Mouse (Mus musculus) lung, postnatal 0 days (tissue): ENCODE measurements around the gene Frs3. TPM values are rescaled to one million over a fixed set of nuclear protein-coding genes. Genes with fewer than 3 reads are reported as not detected.

Experiments
- ATAC-seq: fragments of 200-750 bp; cut with Nextera tagmentation; 2 replicates; pipeline ENCODE4 v1.8.0; 2017; ENCODE audit warnings: moderate library complexity
- DNase-seq: peaks from one replicate; pipeline ENCODE4 v3.0.0-alpha.2; 2016; ENCODE audit warnings: low spot score
- H3K27ac ChIP-seq: fragments of 300-500 bp; sonication (generic); 2 replicates; pipeline ENCODE4 v1.5.1; 2014; ENCODE audit warnings: antibody characterized with exemption, mild to moderate bottlenecking, low read length, mixed read lengths
- H3K27me3 ChIP-seq: fragments of 300-500 bp; sonication (generic); replicated peaks from 2 replicates; pipeline ENCODE4 v1.6.1; 2014; ENCODE audit warnings: low read length, mixed read lengths; ENCODE audit not compliant: insufficient read depth
- H3K36me3 ChIP-seq: fragments of 300-500 bp; sonication (generic); 2 replicates; pipeline ENCODE4 v1.6.1; 2014; ENCODE audit warnings: low read length, mixed read lengths; ENCODE audit not compliant: insufficient read depth
- H3K4me1 ChIP-seq: fragments of 300-500 bp; sonication (generic); 2 replicates; pipeline ENCODE4 v1.6.1; 2014; ENCODE audit warnings: antibody characterized with exemption, low read depth, low read length, mixed read lengths; ENCODE audit not compliant: insufficient read depth
- H3K4me2 ChIP-seq: fragments of 300-500 bp; sonication (generic); replicated peaks from 2 replicates; pipeline ENCODE4 v1.6.1; 2014; ENCODE audit warnings: low read depth, mild to moderate bottlenecking, low read length, moderate library complexity, mixed read lengths
- H3K4me3 ChIP-seq: fragments of 300-500 bp; sonication (generic); 2 replicates; pipeline ENCODE4 v1.5.1; 2014; ENCODE audit warnings: low read depth, low read length
- H3K9ac ChIP-seq: fragments of 300-500 bp; sonication (generic); replicated peaks from 2 replicates; pipeline ENCODE4 v1.6.1; 2014; ENCODE audit warnings: low read depth, mild to moderate bottlenecking
- H3K9me3 ChIP-seq: fragments of 300-500 bp; sonication (generic); 2 replicates; pipeline ENCODE4 v1.6.1; 2016; ENCODE audit warnings: low read length, mixed read lengths
- CTCF ChIP-seq: IDR thresholded peaks from 2 replicates; pipeline ENCODE4 v1.5.1; 2016; ENCODE audit warnings: antibody characterized with exemption, mild to moderate bottlenecking
- EP300 ChIP-seq: IDR thresholded peaks from 2 replicates; pipeline ENCODE4 v1.6.1; 2016; ENCODE audit warnings: antibody characterized with exemption, mild to moderate bottlenecking, control low read depth
- WGBS: fragments of 180-500 bp; shearing (Covaris S2); extraction: QIAGEN DNeasy Blood & Tissue Kit; methylation state at CpG from one replicate; pipeline ENCODE4 v1.1.7; 2014; 5-methylcytosine and 5-hydroxymethylcytosine counted together
- polyA plus RNA-seq: library from polyadenylated mRNA; unstranded; fragments of >200 nt; fragmentation: Nextera tagmentation; extraction: Ambion mirVana; gene quantifications from 2 replicates; pipeline ENCODE4 v1.2.1, GENCODE M21; 2015

Gene Frs3
- polyA plus RNA-seq, 1 experiment from 2014 or later = 4.1 TPM

DNA sequence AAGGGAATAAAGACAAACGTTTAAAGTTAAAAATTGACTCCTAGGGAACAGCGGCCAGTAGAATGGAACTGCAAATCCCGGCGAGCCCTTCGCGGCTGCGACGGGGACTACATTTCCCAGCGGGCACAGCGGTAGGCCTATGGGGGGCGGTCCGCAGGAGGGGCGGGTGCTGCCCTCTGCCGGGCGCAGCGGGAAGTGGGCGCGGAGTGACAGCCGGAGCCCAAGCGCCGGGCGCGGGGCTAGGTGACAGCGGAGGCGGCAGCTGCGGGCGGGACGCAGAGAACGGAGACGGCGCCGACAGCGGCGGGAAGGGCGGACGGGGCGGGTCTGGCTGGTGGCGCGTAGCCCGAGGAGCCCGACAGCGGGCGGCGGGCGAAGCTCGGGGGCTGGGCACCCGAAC, 48.0 kb downstream of the Frs3 start, which contains the start of gene Tfeb:
Gene Tfeb, plus strand, starts transcription at position 175 of the 400 bp plus-strand sequence.
- WGBS = 0% methylated on average over 32 of the region's 47 CpGs
- Histone ChIP-seq H3K27me3 (no peaks in the 10 kb centered on the region), H3K27ac (peak within 1 kb of the TSS; percentile 85), H3K9ac (peak within 1 kb of the TSS; percentile 69), H3K4me3 (peak within 1 kb of the TSS; percentile 85), H3K36me3 (no peaks in the 10 kb centered on the region), H3K4me1 (peaks cover 4% of the 10 kb centered on the region; the same call in 1 of the 2 replicates), H3K9me3 (no peaks in the 10 kb centered on the region), H3K4me2 (peak within 1 kb of the TSS; percentile 99)
- DNase-seq = peak; percentile 95
- peak; percentile 88 for ATAC-seq
- TF ChIP-seq CTCF (peak; percentile 95), EP300 (no peak)

GRCm38 (mm10) chr17:47737271-47738065, 48.6 kb downstream of the Frs3 start:
- Histone ChIP-seq H3K4me1 (peaks cover 4% of the 10 kb centered on the region; the same call in 1 of the 2 replicates), H3K27me3 (no peaks in the 10 kb centered on the region), H3K4me2 (peak overlapping the region; percentile 99), H3K9me3 (no peaks in the 10 kb centered on the region), H3K4me3 (peak overlapping the region; percentile 85), H3K36me3 (no peaks in the 10 kb centered on the region), H3K27ac (peak overlapping the region; percentile 85), H3K9ac (peak overlapping the region; percentile 69)
- WGBS = under 1% methylated on average over 32 of the region's 60 CpGs
- ATAC-seq (peak; percentile 90), DNase-seq (peak; percentile 90)
- TF ChIP-seq CTCF (no peak), EP300 (no peak)

GRCm38 (mm10) chr17:47738066-47738878, 49.4 kb downstream of the Frs3 start:
- peak overlapping the region; percentile 85; the same call in 1 of the 2 replicates for H3K27ac ChIP-seq
- WGBS = 1% methylated on average over 46 of the region's 61 CpGs
- H3K9ac ChIP-seq = peak overlapping the region; percentile 12; the same call in 1 of the 2 replicates
- DNase-seq (peak; percentile 47), ATAC-seq (peak; percentile 10)
- H3K36me3 ChIP-seq = no peaks in the 10 kb centered on the region
- H3K9me3 ChIP-seq = no peaks in the 10 kb centered on the region
- H3K4me1 ChIP-seq = peaks cover 4% of the 10 kb centered on the region; the same call in 1 of the 2 replicates
- no peak for TF ChIP-seq EP300
- TF ChIP-seq CTCF = no peak
- H3K27me3 ChIP-seq = no peaks in the 10 kb centered on the region
- peak overlapping the region; percentile 99 for H3K4me2 ChIP-seq
- H3K4me3 ChIP-seq = peak overlapping the region; percentile 85

DNA sequence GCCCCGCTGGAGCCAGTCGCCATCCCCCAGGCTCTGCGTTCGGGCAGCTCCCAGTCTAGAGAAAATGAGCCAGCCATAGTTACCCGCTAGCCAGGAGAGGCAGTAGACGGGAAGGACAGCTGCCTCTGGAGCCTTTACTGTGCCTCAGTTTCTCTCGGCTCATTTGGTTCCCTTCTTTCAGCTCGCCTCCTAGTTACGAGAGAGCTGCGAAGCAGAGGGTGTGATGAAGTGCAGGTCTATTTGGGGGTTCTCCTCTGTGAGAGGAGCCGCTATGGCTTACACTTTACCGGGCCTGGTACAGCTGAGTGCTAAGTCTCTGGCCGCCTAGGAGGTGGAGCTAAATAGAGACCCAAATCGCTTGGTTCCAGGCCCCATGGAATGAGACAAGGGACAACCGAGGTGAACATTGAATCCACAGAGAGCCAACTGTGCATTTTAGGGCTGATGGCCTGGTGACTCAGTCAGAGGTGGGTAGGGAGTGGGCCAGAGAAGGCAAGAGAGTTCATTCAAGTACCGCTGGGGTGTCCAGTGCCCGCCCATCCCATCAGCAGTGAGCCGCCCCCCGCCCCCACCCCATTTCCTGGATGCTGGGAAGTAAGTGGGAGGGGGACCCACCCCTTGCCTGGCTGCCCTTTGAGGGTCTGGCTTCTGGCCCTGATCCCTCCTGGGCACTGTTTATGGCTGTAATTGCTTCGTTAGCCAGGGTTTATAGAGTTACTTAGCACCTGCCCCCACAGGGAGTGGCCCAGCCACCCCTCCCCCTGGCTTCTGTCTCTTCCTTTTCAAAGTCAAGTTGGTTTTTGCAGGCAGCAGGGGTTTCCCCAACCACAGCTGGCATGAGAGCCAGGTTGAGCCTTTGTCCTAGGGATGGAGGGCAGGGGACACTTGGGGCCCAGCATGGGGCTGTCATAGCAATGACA, 50.3 kb downstream of the Frs3 start:
- WGBS = 19% methylated on average over 19 of the region's 20 CpGs
- DNase-seq = no peak
- no peak for ATAC-seq

GRCm38 (mm10) chr17:47740186-47740585, 51.4 kb downstream of the Frs3 start:
- TF ChIP-seq CTCF = peak; percentile 33
- TF ChIP-seq EP300 = no peak
- Histone ChIP-seq H3K36me3 (no peaks in the 10 kb centered on the region), H3K27me3 (no peaks in the 10 kb centered on the region), H3K9me3 (no peaks in the 10 kb centered on the region), H3K27ac (no peak overlapping the region), H3K4me3 (no peak overlapping the region), H3K4me1 (peaks cover 4% of the 10 kb centered on the region; the same call in 1 of the 2 replicates), H3K9ac (no peak overlapping the region), H3K4me2 (no peak overlapping the region)
- ATAC-seq (no peak), DNase-seq (no peak)
- WGBS = 84% methylated on average over 2 of the region's 2 CpGs

More for the DNA sequence above, 50.3 kb downstream of the Frs3 start:
- H3K36me3 ChIP-seq = no peaks in the 10 kb centered on the region
- no peak overlapping the region for H3K27ac ChIP-seq
- H3K9me3 ChIP-seq = no peaks in the 10 kb centered on the region
- H3K9ac ChIP-seq = peak overlapping the region; percentile 12; the same call in 1 of the 2 replicates
- peak overlapping the region; percentile 99 for H3K4me2 ChIP-seq
- no peak for TF ChIP-seq EP300
- TF ChIP-seq CTCF = no peak
- no peaks in the 10 kb centered on the region for H3K27me3 ChIP-seq
- H3K4me3 ChIP-seq = peak overlapping the region; percentile 85
- peaks cover 4% of the 10 kb centered on the region; the same call in 1 of the 2 replicates for H3K4me1 ChIP-seq
